Mouse (Mus musculus): Measurements from ENCODE around the gene Med31.
"Not testable (repeated sequence)": the region's sequence is repeated elsewhere in the genome, so short reads cannot be mapped to it uniquely, and the experiment has no call there.

The Med31 gene

DNA sequence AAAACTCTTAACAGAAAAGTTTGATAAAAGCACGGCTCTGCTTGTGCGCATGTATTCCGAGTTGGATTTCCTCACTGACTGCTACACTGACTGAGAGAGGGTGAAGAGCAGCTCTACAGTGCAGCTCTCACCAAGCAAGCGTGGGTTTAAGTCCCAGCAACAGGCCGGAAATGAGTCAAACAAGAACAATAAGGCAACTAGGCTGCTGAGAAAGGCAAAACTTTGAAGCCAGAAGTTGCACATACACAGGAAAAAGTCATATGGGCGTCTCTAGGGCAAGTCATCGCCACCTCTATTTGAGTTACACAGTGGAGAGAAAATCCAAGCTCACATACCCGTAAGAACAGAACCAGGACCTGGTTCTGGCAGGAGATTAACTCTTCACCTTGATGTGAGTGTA lies 18.9 kb downstream of the Med31 start:
- no peak for DNase-seq

- no peak for DNase-seq
Measured at GRCm38 (mm10) chr11:72194259-72194658, 21.1 kb downstream of the Med31 start.

DNA sequence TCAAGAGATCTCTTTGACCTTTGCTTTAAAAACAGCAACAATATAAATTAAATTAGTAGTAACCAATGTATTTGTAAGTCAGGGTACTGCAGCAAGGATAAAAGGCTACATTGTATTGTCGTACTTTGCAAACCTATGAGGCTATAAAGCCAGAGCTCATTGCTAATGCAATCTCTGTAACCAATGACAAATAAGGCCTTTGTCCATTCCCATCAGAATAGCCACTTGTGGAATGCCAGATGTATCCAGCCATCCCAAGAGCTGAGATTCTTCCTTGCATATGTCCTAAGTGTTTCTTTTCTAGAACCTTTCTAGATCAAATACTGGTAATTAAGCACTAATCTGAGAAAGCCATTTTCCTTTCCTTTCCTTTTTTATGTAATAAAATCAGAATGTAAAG lies 24.5 kb downstream of the Med31 start:
- no peak for DNase-seq

- DNase-seq, result no peak
Measured at GRCm38 (mm10) chr11:72184252-72184651, 31.1 kb downstream of the Med31 start.

- no peak for DNase-seq
Measured at GRCm38 (mm10) chr11:72181136-72181535, 34.3 kb downstream of the Med31 start.

DNA sequence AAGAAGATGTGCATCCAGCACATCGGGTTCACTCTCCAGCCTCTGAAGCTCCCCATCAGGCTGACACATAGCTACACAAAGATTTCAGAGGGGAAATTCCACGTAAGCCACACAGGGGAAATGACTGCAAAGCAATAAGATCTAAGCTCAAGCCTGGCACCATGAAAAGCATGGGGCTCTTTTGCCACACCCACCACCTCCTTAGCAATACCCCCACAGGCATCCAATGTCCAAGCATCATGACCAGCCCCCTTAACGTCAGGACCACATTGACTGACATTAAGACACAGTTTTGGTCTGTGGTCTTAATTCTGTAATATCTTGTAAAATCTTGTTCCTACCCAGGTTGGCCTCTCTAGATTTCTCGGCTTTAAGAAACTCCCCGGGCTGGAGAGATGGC lies 34.8 kb downstream of the Med31 start:
- DNase-seq, result no peak

GRCm38 (mm10) chr11:72176553-72176952 lies 38.8 kb downstream of the Med31 start:
- no peak for DNase-seq

DNA sequence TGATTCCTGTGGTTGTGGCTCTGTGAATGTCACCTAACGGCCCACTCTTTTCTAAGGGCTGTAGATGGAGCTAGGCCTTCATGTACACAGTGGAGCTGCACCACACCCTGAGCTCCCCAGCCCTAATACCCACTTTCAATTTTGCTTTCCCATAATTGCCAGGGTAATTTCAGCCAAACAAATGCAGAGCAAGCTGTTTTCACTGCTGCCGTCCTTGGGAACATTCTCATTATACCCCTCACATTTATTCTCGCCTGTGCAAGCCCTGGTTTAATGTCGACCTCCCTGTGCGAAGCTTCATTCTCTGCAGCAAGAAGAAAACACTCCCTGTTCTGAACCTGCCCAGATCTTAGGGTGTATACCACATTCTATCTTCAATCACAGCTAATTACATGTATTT lies 39.4 kb downstream of the Med31 start:
- no peak for DNase-seq

DNA sequence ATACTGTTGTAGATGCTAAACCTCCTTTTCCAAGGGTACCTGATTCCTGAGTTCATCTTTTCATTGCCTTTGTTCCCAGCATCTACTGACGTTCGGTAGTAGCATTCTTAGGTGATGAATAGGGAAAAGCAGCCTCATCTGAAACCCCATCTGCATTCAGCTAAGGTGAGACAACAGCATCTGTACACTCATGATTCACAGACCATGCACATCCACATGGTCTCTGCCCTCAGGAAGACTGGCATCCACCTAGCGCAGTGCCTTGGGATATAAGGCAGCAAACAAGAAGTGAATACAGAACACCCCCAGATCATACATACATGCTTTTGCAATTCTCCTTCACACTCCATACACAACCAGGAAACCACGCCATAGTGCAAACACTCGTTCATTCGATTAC lies 40.7 kb downstream of the Med31 start:
- no peak for DNase-seq

DNA sequence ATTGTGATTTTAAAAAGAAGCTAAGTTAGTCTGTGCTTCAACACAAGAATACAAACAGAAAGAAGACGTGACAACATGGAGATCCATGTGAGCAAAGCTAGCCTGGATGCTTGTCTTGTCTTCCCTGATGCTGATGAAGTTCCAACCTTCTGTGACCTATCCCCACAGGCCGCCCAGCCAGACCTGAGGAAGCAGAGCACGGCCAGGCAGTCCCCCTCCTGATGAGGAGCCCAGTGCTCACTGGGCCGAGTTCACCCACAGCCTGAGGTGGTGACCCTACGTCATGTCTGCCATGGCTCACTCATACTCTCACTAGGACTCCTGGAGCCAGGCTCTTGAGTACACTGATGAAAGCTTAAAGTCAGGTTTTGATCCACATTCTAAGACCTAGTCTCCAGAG lies 41.9 kb downstream of the Med31 start:
- DNase-seq, result no peak

GRCm38 (mm10) chr11:72171906-72172305 lies 43.5 kb downstream of the Med31 start:
- DNase-seq, result not testable (repeated sequence)

GRCm38 (mm10) chr11:72169871-72170270 lies 45.5 kb downstream of the Med31 start:
- peak; percentile 12 to 22 for DNase-seq

DNA sequence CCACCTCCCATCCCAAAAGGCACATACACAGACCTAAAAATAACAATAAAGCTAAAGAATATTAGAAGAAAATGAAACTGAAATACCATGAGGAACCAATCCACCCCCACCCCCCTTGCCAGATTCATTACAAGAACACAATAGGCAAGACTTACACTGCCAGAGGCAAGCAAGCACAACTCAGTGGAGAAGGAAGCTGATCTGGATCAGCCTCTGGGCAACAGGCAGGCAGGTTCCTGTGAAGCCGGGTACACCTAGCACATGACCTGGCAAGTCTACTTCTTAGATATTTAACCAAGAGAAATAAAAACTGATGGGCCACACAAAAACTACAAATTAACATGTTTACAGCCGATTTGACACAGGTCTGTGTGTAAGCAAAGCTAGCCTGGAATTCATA lies 52.2 kb downstream of the Med31 start:
- DNase-seq, result no peak

Measured in kidney, postnatal 36 days (tissue).